Mouse (Mus musculus) MEL (cell line): Measurements from ENCODE around the gene Cdc42. TPM values are rescaled to one million over a fixed set of nuclear protein-coding genes. Genes with fewer than 3 reads are reported as not detected.

Experiments
- DNase-seq: peaks from one replicate; pipeline ENCODE4 v3.0.0; 2011; ENCODE audit warnings: low read depth, low spot score
- H3K27ac ChIP-seq: 2 replicates; pipeline ENCODE4 v1.5.1; 2012; ENCODE audit warnings: low read depth, mild to moderate bottlenecking, control low read depth, low read length, moderate library complexity; ENCODE audit not compliant: control insufficient read depth
- H3K27me3 ChIP-seq, 2 experiments: fragments of 150-350 bp in 1 of 2; sonication (generic) in 1 of 2; 2 replicates each; pipeline ENCODE4 v1.6.1; 2012; ENCODE audit warnings: low read length in 2 of 2, mild to moderate bottlenecking in 2 of 2, improper control_type of control experiment in 1 of 2, moderate library complexity in 1 of 2; ENCODE audit not compliant: insufficient read depth in 2 of 2, control insufficient read depth in 1 of 2
- H3K36me3 ChIP-seq, 2 experiments: 2 replicates each; pipeline ENCODE4 v1.6.1; 2012 to 2014; ENCODE audit warnings: low read length in 2 of 2, improper control_type of control experiment in 1 of 2, inconsistent platforms in 1 of 2, mild to moderate bottlenecking in 1 of 2; ENCODE audit not compliant: insufficient read depth in 2 of 2, control insufficient read depth in 1 of 2
- H3K4me1 ChIP-seq, 2 experiments: fragments of 150-350 bp in 1 of 2; sonication (generic) in 1 of 2; 2 replicates each; pipeline ENCODE4 v1.6.1; 2012; ENCODE audit warnings: low read length in 2 of 2, improper control_type of control experiment in 1 of 2, mild to moderate bottlenecking in 1 of 2; ENCODE audit not compliant: insufficient read depth in 2 of 2, control insufficient read depth in 1 of 2
- H3K4me3 ChIP-seq, 2 experiments: fragments of 150-350 bp in 1 of 2; sonication (generic) in 1 of 2; 2 replicates each; pipeline ENCODE4 v1.5.1; 2012; ENCODE audit warnings: low read depth in 2 of 2, low read length in 2 of 2, mild to moderate bottlenecking in 2 of 2, moderate library complexity in 2 of 2, control low read depth in 1 of 2, improper control_type of control experiment in 1 of 2; ENCODE audit not compliant: control insufficient read depth in 1 of 2, insufficient read depth in 1 of 2
- H3K79me2 ChIP-seq: 2 replicates; pipeline ENCODE4 v1.6.1; 2012; ENCODE audit warnings: mild to moderate bottlenecking, low read length, moderate library complexity; ENCODE audit not compliant: control insufficient read depth, poor library complexity, insufficient read depth
- H3K9ac ChIP-seq: 2 replicates; pipeline ENCODE4 v1.6.1; 2012; ENCODE audit warnings: low read depth, mild to moderate bottlenecking, control low read depth, low read length, moderate library complexity; ENCODE audit not compliant: control insufficient read depth, poor library complexity, severe bottlenecking
- H3K9me3 ChIP-seq: fragments of 150-350 bp; sonication (generic); replicated peaks from 2 replicates; pipeline ENCODE4 v1.6.1; 2012; ENCODE audit warnings: mild to moderate bottlenecking, low read length, improper control_type of control experiment, moderate library complexity; ENCODE audit not compliant: insufficient read depth
- BHLHE40 ChIP-seq: IDR thresholded peaks from 2 replicates; pipeline ENCODE4 v1.6.1; 2012; ENCODE audit warnings: low read depth, mild to moderate bottlenecking, inconsistent platforms, low read length, improper control_type of control experiment, borderline replicate concordance
- CHD1 ChIP-seq: IDR thresholded peaks from 2 replicates; pipeline ENCODE4 v1.6.1; 2012; ENCODE audit warnings: low read depth, mild to moderate bottlenecking, inconsistent platforms, low read length, improper control_type of control experiment
- CHD2 ChIP-seq: IDR thresholded peaks from 2 replicates; pipeline ENCODE4 v1.6.1; 2011; ENCODE audit warnings: low read length, improper control_type of control experiment
- CTCF ChIP-seq, 3 experiments: IDR thresholded peaks in 2 of 3; conservative IDR thresholded peaks in 1 of 3; 2 replicates each; pipeline ENCODE4 v1.5.1; 2011 to 2012; ENCODE audit warnings: low read length in 3 of 3, low read depth in 2 of 3, mild to moderate bottlenecking in 2 of 3, improper control_type of control experiment in 1 of 3, inconsistent platforms in 1 of 3, mixed read lengths in 1 of 3, moderate library complexity in 1 of 3; ENCODE audit not compliant: control insufficient read depth in 1 of 3, insufficient read depth in 1 of 3, poor library complexity in 1 of 3, severe bottlenecking in 1 of 3
- E2F4 ChIP-seq: IDR thresholded peaks from 2 replicates; pipeline ENCODE4 v1.6.1; 2011; ENCODE audit warnings: low read depth, low read length, improper control_type of control experiment, borderline replicate concordance
- ELF1 ChIP-seq: IDR thresholded peaks from 2 replicates; pipeline ENCODE4 v1.6.1; 2014; ENCODE audit warnings: low read depth, mild to moderate bottlenecking, inconsistent platforms, low read length, improper control_type of control experiment, moderate library complexity
- ETS1 ChIP-seq: IDR thresholded peaks from 2 replicates; pipeline ENCODE4 v1.6.1; 2012; ENCODE audit warnings: low read depth, mild to moderate bottlenecking, inconsistent platforms, low read length, improper control_type of control experiment, moderate library complexity
- GABPA ChIP-seq: IDR thresholded peaks from 2 replicates; pipeline ENCODE4 v1.6.1; 2012; ENCODE audit warnings: low read depth, mild to moderate bottlenecking, inconsistent platforms, low read length, improper control_type of control experiment, moderate library complexity
- GATA1 ChIP-seq: IDR thresholded peaks from 2 replicates; pipeline ENCODE4 v1.6.1; 2011; ENCODE audit warnings: low read depth, low read length, improper control_type of control experiment
- HCFC1 ChIP-seq: IDR thresholded peaks from 2 replicates; pipeline ENCODE4 v1.6.1; 2012; ENCODE audit warnings: low read depth, mild to moderate bottlenecking, inconsistent platforms, low read length, improper control_type of control experiment, moderate library complexity
- JUND ChIP-seq: IDR thresholded peaks from 2 replicates; pipeline ENCODE4 v1.6.1; 2011; ENCODE audit warnings: low read depth, mild to moderate bottlenecking, improper control_type of control experiment, low read length
- KAT2A ChIP-seq: conservative IDR thresholded peaks from 2 replicates; pipeline ENCODE4 v1.6.1; 2012; ENCODE audit warnings: low read depth, low read length, improper control_type of control experiment, inconsistent platforms
- MAFK ChIP-seq: IDR thresholded peaks from 2 replicates; pipeline ENCODE4 v1.6.1; 2011; ENCODE audit warnings: low read depth, mild to moderate bottlenecking, low read length, improper control_type of control experiment, borderline replicate concordance
- MAX ChIP-seq: IDR thresholded peaks from 2 replicates; pipeline ENCODE4 v1.6.1; 2011; ENCODE audit warnings: low read length, improper control_type of control experiment
- MAZ ChIP-seq: IDR thresholded peaks from 2 replicates; pipeline ENCODE4 v1.6.1; 2012; ENCODE audit warnings: low read depth, mild to moderate bottlenecking, inconsistent platforms, low read length, improper control_type of control experiment
- MEF2A ChIP-seq: IDR thresholded peaks from 2 replicates; pipeline ENCODE4 v1.6.1; 2014; ENCODE audit warnings: low read depth, mild to moderate bottlenecking, inconsistent platforms, low read length, improper control_type of control experiment; ENCODE audit not compliant: poor library complexity, insufficient replicate concordance, severe bottlenecking; ENCODE audit errors: extremely low read depth
- MXI1 ChIP-seq: IDR thresholded peaks from 2 replicates; pipeline ENCODE4 v1.6.1; 2011; ENCODE audit warnings: mild to moderate bottlenecking, low read depth, low read length, improper control_type of control experiment
- MYC ChIP-seq: IDR thresholded peaks from 2 replicates; pipeline ENCODE4 v1.6.1; 2011; ENCODE audit warnings: low read depth, mild to moderate bottlenecking, low read length, improper control_type of control experiment, moderate library complexity
- POLR2A ChIP-seq, 2 experiments: IDR thresholded peaks; 2 replicates each; pipeline ENCODE4 v1.6.1; 2011 to 2012; ENCODE audit warnings: low read length in 2 of 2, mild to moderate bottlenecking in 2 of 2, control low read depth in 1 of 2, improper control_type of control experiment in 1 of 2, low read depth in 1 of 2, moderate library complexity in 1 of 2; ENCODE audit not compliant: control insufficient read depth in 1 of 2, insufficient read depth in 1 of 2, poor library complexity in 1 of 2
- POLR2AphosphoS5 ChIP-seq: IDR thresholded peaks from 2 replicates; pipeline ENCODE4 v1.6.1; 2012; ENCODE audit warnings: low read depth, borderline replicate concordance, mild to moderate bottlenecking, inconsistent platforms, low read length, moderate library complexity, mixed read lengths
- RCOR1 ChIP-seq: IDR thresholded peaks from 2 replicates; pipeline ENCODE4 v1.6.1; 2012; ENCODE audit warnings: low read depth, mild to moderate bottlenecking, inconsistent platforms, low read length, improper control_type of control experiment
- SIN3A ChIP-seq: IDR thresholded peaks from 2 replicates; pipeline ENCODE4 v1.6.1; 2012; ENCODE audit warnings: low read length, improper control_type of control experiment, inconsistent platforms
- SMC3 ChIP-seq: IDR thresholded peaks from 2 replicates; pipeline ENCODE4 v1.6.1; 2011; ENCODE audit warnings: low read depth, low read length, improper control_type of control experiment
- TAL1 ChIP-seq: IDR thresholded peaks from 2 replicates; pipeline ENCODE4 v1.6.1; 2012; ENCODE audit warnings: mild to moderate bottlenecking, inconsistent platforms, low read length, moderate library complexity, mixed read lengths
- TBP ChIP-seq: IDR thresholded peaks from 2 replicates; pipeline ENCODE4 v1.8.0; 2011; ENCODE audit warnings: low read depth, low read length, improper control_type of control experiment
- UBTF ChIP-seq: IDR thresholded peaks from 2 replicates; pipeline ENCODE4 v1.6.1; 2012; ENCODE audit warnings: low read depth, mild to moderate bottlenecking, inconsistent platforms, low read length, improper control_type of control experiment, moderate library complexity, borderline replicate concordance; ENCODE audit not compliant: insufficient read depth
- USF1 ChIP-seq: IDR thresholded peaks from 2 replicates; pipeline ENCODE4 v1.6.1; 2014; ENCODE audit warnings: low read depth, mild to moderate bottlenecking, inconsistent platforms, low read length, improper control_type of control experiment, moderate library complexity
- USF2 ChIP-seq, 2 experiments: IDR thresholded peaks; 2 replicates each; pipeline ENCODE4 v1.6.1; 2011 to 2012; ENCODE audit warnings: improper control_type of control experiment in 2 of 2, low read length in 2 of 2, borderline replicate concordance in 1 of 2, inconsistent platforms in 1 of 2, low read depth in 1 of 2, mild to moderate bottlenecking in 1 of 2; ENCODE audit not compliant: insufficient read depth in 1 of 2
- ZC3H11A ChIP-seq: IDR thresholded peaks from 2 replicates; pipeline ENCODE4 v1.6.1; 2012; ENCODE audit warnings: low read depth, mild to moderate bottlenecking, inconsistent platforms, low read length, improper control_type of control experiment
- ZMIZ1 ChIP-seq: IDR thresholded peaks from 2 replicates; pipeline ENCODE4 v1.6.1; 2012; ENCODE audit warnings: low read depth, mild to moderate bottlenecking, inconsistent platforms, low read length, improper control_type of control experiment, moderate library complexity
- ZNF384 ChIP-seq: IDR thresholded peaks from 2 replicates; pipeline ENCODE4 v1.6.1; 2012; ENCODE audit warnings: low read depth, mild to moderate bottlenecking, inconsistent platforms, low read length, improper control_type of control experiment
- polyA plus RNA-seq, 2 experiments: library from polyadenylated mRNA; stranded (reverse) in 1 of 2; unstranded in 1 of 2; fragments of >175 nt in 1 of 2; fragments of >200 nt in 1 of 2; gene quantifications; 2 replicates each; pipeline versions ENCODE4 v1.2.1 to v1.2.4; 2012; ENCODE audit warnings: low replicate concordance in 2 of 2, low read depth in 1 of 2; ENCODE audit not compliant: insufficient read length in 2 of 2, insufficient read depth in 1 of 2, missing spikeins in 1 of 2
- total RNA-seq: library from RNA; depleted of rRNA; stranded (reverse); fragments of 300-350 nt; gene quantifications from 2 replicates; pipeline ENCODE4 v1.2.3, GENCODE M21; 2012

Gene Cdc42
- total and polyA plus RNA-seq, 3 experiments: 117 to 203 (median 174) TPM

DNA sequence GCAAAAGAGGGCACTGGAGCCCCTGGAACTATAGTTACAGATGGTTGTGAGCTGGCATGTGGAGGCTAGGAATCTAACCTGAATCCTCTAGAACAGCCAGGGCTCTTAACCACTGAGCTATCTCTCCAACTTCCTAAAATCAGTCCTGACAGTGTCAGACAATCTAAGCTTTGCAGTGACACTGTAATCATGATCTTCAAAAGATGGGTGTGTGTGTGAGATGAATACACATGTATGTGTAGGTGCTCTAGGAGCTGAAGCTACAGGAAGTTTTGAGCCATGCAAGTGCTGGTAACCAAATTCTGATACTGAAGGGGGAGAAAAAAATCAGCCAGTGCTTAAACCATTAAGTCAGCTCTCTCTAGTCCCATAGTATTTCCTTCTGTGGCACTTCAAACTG is 6.9 kb downstream of the Cdc42 start:
- peak; percentile 62 for DNase-seq
- Histone ChIP-seq H3K9me3 (no peaks in the 10 kb centered on the region), H3K27ac (no peak overlapping the region), H3K4me1 (peaks cover 23 to 27% of the 10 kb centered on the region in 2 experiments), H3K27me3 (no peaks in the 10 kb centered on the region), H3K9ac (no peak overlapping the region), H3K79me2 (peaks cover 73% of the 10 kb centered on the region), H3K4me3 (no peak overlapping the region)
- TF ChIP-seq MXI1 (peak; percentile 71), USF2 (IDR thresholded peaks at IDR 0.05; ENCODE audit: borderline replicate concordance in 1 of 2, insufficient read depth in 1 of 2, low read depth in 1 of 2, low read length in 2 of 2) (no peak), SIN3A (peak; percentile 41; the same call in 1 of the 2 replicates)
- TF ChIP-seq, all 39 proteins: peak for 2
- H3K36me3 ChIP-seq: peaks cover 8 to 69% of the 10 kb centered on the region in 2 experiments

DNA sequence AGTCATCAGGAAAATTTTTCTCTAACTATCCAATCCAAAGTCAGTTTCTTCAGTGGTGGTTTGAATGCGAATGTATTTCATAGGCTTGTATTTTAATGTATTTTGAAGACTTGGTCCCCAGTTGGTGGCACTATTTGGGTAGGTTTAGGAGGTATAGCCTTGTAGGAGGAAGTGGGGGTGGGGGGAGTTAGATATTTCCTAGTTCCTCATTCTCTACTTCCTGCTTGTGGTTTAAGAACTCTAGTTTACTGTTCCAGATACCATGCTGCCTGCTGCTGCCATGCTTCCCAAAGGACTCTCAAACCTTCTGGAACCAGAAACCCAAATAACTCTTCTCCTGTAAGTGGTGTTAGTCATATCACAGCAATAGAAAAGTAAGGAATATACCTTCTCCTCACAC is 11.7 kb downstream of the Cdc42 start:
- Histone ChIP-seq H3K4me3 (no peak overlapping the region), H3K9me3 (no peaks in the 10 kb centered on the region), H3K79me2 (peaks cover 67% of the 10 kb centered on the region), H3K27me3 (no peaks in the 10 kb centered on the region), H3K4me1 (peaks cover 20 to 32% of the 10 kb centered on the region in 2 experiments), H3K9ac (no peak overlapping the region), H3K27ac (no peak overlapping the region; the same call in 1 of the 2 replicates), H3K36me3 (peaks cover 9 to 67% of the 10 kb centered on the region in 2 experiments)
- DNase-seq: peak; percentile 89
- TF ChIP-seq MAZ (peak; percentile 65; the same call in 1 of the 2 replicates), ZC3H11A (no peak), MYC (peak; percentile 90), ELF1 (peak; percentile 61; the same call in 1 of the 2 replicates), CHD2 (peak; percentile 14; the same call in 1 of the 2 replicates), MAFK (no peak), GATA1 (peak; percentile 34; the same call in 1 of the 2 replicates), GABPA (no peak), TBP (no peak), MAX (0 out of 2 replicates have a peak, but pooled peaks have one; percentile 43), MEF2A (no peak), ETS1 (peak; percentile 44; the same call in 1 of the 2 replicates), SMC3 (no peak), USF1 (no peak), UBTF (no peak), CHD1 (no peak), POLR2A (IDR thresholded peaks at IDR 0.05; ENCODE audit: control insufficient read depth in 1 of 2, insufficient read depth in 1 of 2, low read depth in 1 of 2, low read length in 2 of 2, poor library complexity in 1 of 2) (no peak), MXI1 (peak; percentile 81), JUND (no peak), E2F4 (no peak), HCFC1 (no peak), POLR2AphosphoS5 (no peak), SIN3A (peak; percentile 54), ZMIZ1 (no peak), RCOR1 (peak; percentile 36; the same call in 1 of the 2 replicates), CTCF (IDR thresholded peaks at IDR 0.05 in 2 of 3, conservative IDR thresholded peaks at IDR 0.05 in 1 of 3; ENCODE audit: control insufficient read depth in 1 of 3, insufficient read depth in 1 of 3, low read depth in 2 of 3, low read length in 3 of 3, poor library complexity in 1 of 3, severe bottlenecking in 1 of 3) (peak in 1 of 3 experiments; percentile 34; a peak in 2 of 6 replicates), BHLHE40 (no peak), ZNF384 (no peak), TAL1 (no peak), KAT2A (no peak)
